Mouse (Mus musculus) heart, embryonic 16.5 days (tissue): Measurements from ENCODE around the gene Cpxm2. TPM values are rescaled to one million over a fixed set of nuclear protein-coding genes. Genes with fewer than 3 reads are reported as not detected.

ENCODE experiments used
- ATAC-seq: fragments of 200-750 bp; cut with Nextera tagmentation; replicated peaks from 2 replicates; pipeline ENCODE4 v1.8.0; 2017; ENCODE audit warnings: moderate number of reproducible peaks; ENCODE audit not compliant: insufficient read depth, low FRiP score; ENCODE audit errors: extremely low read depth
- H3K27ac ChIP-seq: fragments of 300-500 bp; sonication (generic); 2 replicates; pipeline ENCODE4 v1.5.1; 2014; ENCODE audit warnings: mild to moderate bottlenecking, low read length, control low read depth, moderate library complexity
- H3K27me3 ChIP-seq: fragments of 300-500 bp; sonication (generic); 2 replicates; pipeline ENCODE4 v1.6.1; 2014; ENCODE audit warnings: low read length, mixed read lengths; ENCODE audit not compliant: control insufficient read depth, insufficient read depth
- H3K36me3 ChIP-seq: fragments of 300-500 bp; sonication (generic); 2 replicates; pipeline ENCODE4 v1.6.1; 2014; ENCODE audit not compliant: control insufficient read depth, insufficient read depth
- H3K4me1 ChIP-seq: fragments of 300-500 bp; sonication (generic); 2 replicates; pipeline ENCODE4 v1.6.1; 2014; ENCODE audit warnings: low read length, mixed read lengths; ENCODE audit not compliant: control insufficient read depth, insufficient read depth
- H3K4me2 ChIP-seq: fragments of 300-500 bp; sonication (generic); 2 replicates; pipeline ENCODE4 v1.6.1; 2014; ENCODE audit warnings: low read depth, mild to moderate bottlenecking, control low read depth, low read length
- H3K4me3 ChIP-seq: fragments of 300-500 bp; sonication (generic); 2 replicates; pipeline ENCODE4 v1.5.1; 2014; ENCODE audit warnings: mild to moderate bottlenecking, control low read depth, low read length
- H3K9ac ChIP-seq: fragments of 300-500 bp; sonication (generic); 2 replicates; pipeline ENCODE4 v1.6.1; 2014; ENCODE audit warnings: low read length, control low read depth
- H3K9me3 ChIP-seq: fragments of 300-500 bp; sonication (generic); replicated peaks from 2 replicates; pipeline ENCODE4 v1.6.1; 2016; ENCODE audit warnings: low read length; ENCODE audit not compliant: control insufficient read depth
- WGBS: fragments of 180-500 bp; shearing (Covaris S2); extraction: QIAGEN DNeasy Blood & Tissue Kit; methylation state at CpG from one replicate; pipeline ENCODE4 v1.1.7; 2014; 5-methylcytosine and 5-hydroxymethylcytosine counted together
- polyA plus RNA-seq: library from polyadenylated mRNA; unstranded; fragments of >200 nt; fragmentation: Nextera tagmentation; extraction: Ambion mirVana; gene quantifications from 2 replicates; pipeline ENCODE4 v1.2.1, GENCODE M21; 2015

Cpxm2 gene
- polyA plus RNA-seq, 1 experiment from 2014 or later: 0.75 TPM

DNA sequence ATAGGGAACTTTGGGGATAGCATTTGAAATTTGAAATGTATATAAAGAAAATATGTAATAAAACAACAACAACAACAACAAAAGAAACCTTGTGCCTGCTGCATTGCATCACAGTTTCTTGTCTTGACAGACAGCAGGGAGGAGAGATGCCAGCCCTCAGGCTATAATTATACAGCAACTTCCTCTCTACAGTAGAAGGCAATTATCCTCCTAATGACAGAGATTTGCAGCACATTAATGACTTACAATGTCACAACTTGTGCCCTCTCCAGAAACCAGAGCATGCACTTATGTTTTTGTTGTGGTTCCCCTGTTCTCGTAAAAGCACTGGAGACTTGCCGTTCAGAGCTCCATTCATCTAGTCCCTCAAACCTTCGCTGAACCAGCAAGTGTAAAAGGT is 44.2 kb downstream of the Cpxm2 start:
- Histone ChIP-seq H3K36me3 (no peaks in the 10 kb centered on the region), H3K9ac (no peak overlapping the region), H3K27me3 (no peaks in the 10 kb centered on the region), H3K9me3 (no peaks in the 10 kb centered on the region), H3K4me3 (no peak overlapping the region), H3K4me2 (no peak overlapping the region), H3K27ac (no peak overlapping the region), H3K4me1 (no peaks in the 10 kb centered on the region)
- WGBS: 80% methylated on average over 3 of the region's 3 CpGs
- ATAC-seq: no peak

DNA sequence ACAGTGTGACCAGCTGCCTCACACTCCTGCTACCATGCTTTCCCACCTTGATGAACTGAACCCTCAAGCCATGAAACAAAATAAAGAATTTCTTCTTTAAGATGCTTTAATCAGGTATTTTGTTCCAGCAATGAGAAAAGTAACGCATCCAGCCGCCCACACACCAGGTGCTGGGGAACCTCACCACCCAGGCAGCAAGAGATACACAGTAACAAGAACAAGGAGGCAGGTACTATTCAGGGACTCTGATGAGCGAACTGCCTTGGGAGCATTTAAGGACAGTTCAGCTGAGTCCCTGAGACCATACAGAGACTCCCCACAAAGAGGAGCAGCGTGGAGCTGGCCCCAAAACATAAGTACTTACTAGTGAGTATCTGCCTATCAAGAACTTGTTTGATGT is 47.6 kb downstream of the Cpxm2 start:
- no peaks in the 10 kb centered on the region for H3K9me3 ChIP-seq
- H3K4me2 ChIP-seq: no peak overlapping the region
- H3K27ac ChIP-seq: no peak overlapping the region
- no peak overlapping the region for H3K4me3 ChIP-seq
- H3K36me3 ChIP-seq: no peaks in the 10 kb centered on the region
- no peaks in the 10 kb centered on the region for H3K27me3 ChIP-seq
- WGBS: 76% methylated on average over 4 of the region's 4 CpGs
- no peaks in the 10 kb centered on the region for H3K4me1 ChIP-seq
- no peak for ATAC-seq
- no peak overlapping the region for H3K9ac ChIP-seq

DNA sequence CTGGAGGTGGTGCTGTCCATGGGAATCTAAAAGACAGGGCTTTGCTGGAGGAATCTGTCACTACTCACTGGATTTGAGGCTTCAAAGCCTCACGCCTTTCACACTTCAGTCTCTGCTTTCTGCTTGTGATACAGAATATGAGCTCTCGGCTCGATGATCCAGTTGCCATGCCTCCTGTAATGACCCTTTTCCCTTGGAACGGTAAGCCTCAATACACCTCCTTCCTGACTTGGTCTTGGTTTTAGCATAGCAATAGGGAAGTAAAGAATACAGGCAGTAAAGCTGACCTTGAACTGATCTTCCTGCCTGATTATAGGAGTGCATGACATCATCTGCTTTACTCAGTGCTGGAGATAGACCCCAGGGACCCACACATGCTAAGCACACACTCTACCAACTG is 49.2 kb downstream of the Cpxm2 start:
- no peak for ATAC-seq
- Histone ChIP-seq H3K27me3 (no peaks in the 10 kb centered on the region), H3K9me3 (no peaks in the 10 kb centered on the region), H3K9ac (no peak overlapping the region), H3K36me3 (no peaks in the 10 kb centered on the region), H3K4me2 (no peak overlapping the region), H3K4me1 (no peaks in the 10 kb centered on the region), H3K4me3 (no peak overlapping the region), H3K27ac (no peak overlapping the region)
- WGBS: 69% methylated on average over 4 of the region's 4 CpGs

- ATAC-seq: no peak
- Histone ChIP-seq H3K4me3 (no peak overlapping the region), H3K4me1 (no peaks in the 10 kb centered on the region), H3K27me3 (no peaks in the 10 kb centered on the region), H3K27ac (no peak overlapping the region), H3K9me3 (no peaks in the 10 kb centered on the region), H3K9ac (no peak overlapping the region), H3K4me2 (no peak overlapping the region), H3K36me3 (no peaks in the 10 kb centered on the region)
- 36% methylated on average over 4 of the region's 4 CpGs for WGBS
Measured at GRCm38 (mm10) chr7:132098441-132098840, 56.1 kb downstream of the Cpxm2 start.

- Histone ChIP-seq H3K27ac (no peak overlapping the region), H3K27me3 (no peaks in the 10 kb centered on the region), H3K4me3 (no peak overlapping the region), H3K9me3 (no peaks in the 10 kb centered on the region), H3K4me2 (no peak overlapping the region), H3K4me1 (no peaks in the 10 kb centered on the region), H3K36me3 (no peaks in the 10 kb centered on the region), H3K9ac (no peak overlapping the region)
- no peak for ATAC-seq
- 53% methylated on average over 7 of the region's 7 CpGs for WGBS
Measured at GRCm38 (mm10) chr7:132094666-132095065, 59.9 kb downstream of the Cpxm2 start.

GRCm38 (mm10) chr7:132091551-132091950 is 63.0 kb downstream of the Cpxm2 start:
- 85% methylated on average over 7 of the region's 7 CpGs for WGBS

DNA sequence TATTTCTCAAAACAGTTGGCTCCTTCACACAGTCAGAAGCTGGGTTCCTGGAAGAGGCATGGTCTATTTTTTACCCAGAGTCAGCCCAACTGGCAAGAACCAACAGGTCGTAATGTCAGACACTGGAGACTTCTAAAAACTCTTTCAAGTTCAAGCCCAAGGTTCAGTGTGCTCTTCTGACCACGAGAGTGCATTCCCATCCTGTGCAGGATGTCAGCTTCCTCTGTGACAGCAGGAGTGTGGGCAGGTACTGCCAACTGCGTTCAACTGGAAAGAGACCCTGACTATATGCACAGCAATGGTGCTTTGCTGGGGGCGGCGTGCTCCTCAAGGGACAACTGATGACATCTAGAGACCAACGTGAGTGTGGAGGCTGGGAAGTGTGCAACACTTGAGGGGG is 65.9 kb downstream of the Cpxm2 start:
- no peaks in the 10 kb centered on the region for H3K4me1 ChIP-seq
- no peak overlapping the region for H3K4me3 ChIP-seq
- no peak overlapping the region for H3K4me2 ChIP-seq
- WGBS: 56% methylated on average over 6 of the region's 6 CpGs
- H3K9me3 ChIP-seq: 0 out of 2 replicates have a peak, but pooled peaks cover 2% of the 10 kb centered on the region
- no peaks in the 10 kb centered on the region for H3K36me3 ChIP-seq
- no peaks in the 10 kb centered on the region for H3K27me3 ChIP-seq
- ATAC-seq: no peak
- no peak overlapping the region for H3K27ac ChIP-seq
- no peak overlapping the region for H3K9ac ChIP-seq

More at GRCm38 (mm10) chr7:132091551-132091950, 63.0 kb downstream of the Cpxm2 start:
- Histone ChIP-seq H3K9ac (no peak overlapping the region), H3K27ac (no peak overlapping the region), H3K36me3 (no peaks in the 10 kb centered on the region), H3K4me2 (no peak overlapping the region), H3K4me3 (no peak overlapping the region), H3K27me3 (no peaks in the 10 kb centered on the region), H3K9me3 (no peaks in the 10 kb centered on the region), H3K4me1 (no peaks in the 10 kb centered on the region)
- ATAC-seq: no peak

GRCm38 (mm10) chr7:132088181-132088580 is 66.4 kb downstream of the Cpxm2 start:
- no peak for ATAC-seq
- H3K27ac ChIP-seq: no peak overlapping the region
- H3K4me2 ChIP-seq: no peak overlapping the region
- no peaks in the 10 kb centered on the region for H3K36me3 ChIP-seq
- no peaks in the 10 kb centered on the region for H3K4me1 ChIP-seq
- 0 out of 2 replicates have a peak, but pooled peaks cover 2% of the 10 kb centered on the region for H3K9me3 ChIP-seq
- 68% methylated on average over 4 of the region's 4 CpGs for WGBS
- H3K9ac ChIP-seq: no peak overlapping the region
- H3K4me3 ChIP-seq: no peak overlapping the region
- no peaks in the 10 kb centered on the region for H3K27me3 ChIP-seq

DNA sequence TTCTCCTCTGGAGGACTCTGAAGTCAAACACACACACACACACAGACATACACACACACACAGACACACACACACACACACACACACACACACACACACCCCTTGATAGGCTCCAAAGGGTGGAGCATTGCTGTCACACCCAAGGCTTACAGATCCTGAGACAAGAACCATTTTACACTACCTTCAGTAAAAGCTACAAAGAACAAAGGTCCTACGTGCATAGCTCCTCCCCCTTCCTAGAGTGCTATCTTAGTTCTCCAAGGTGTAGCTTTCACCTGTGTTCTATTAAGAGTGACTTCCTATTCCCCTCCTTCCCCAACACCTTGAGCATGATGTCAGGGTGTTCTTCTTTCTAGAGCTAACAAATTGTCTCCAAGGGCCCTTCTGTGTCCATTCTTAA is 78.7 kb downstream of the Cpxm2 start:
- 55% methylated on average over 1 of the region's 1 CpGs for WGBS
- H3K27ac ChIP-seq: no peak overlapping the region
- no peaks in the 10 kb centered on the region for H3K4me1 ChIP-seq
- no peak overlapping the region for H3K9ac ChIP-seq
- no peak overlapping the region for H3K4me3 ChIP-seq
- no peaks in the 10 kb centered on the region for H3K27me3 ChIP-seq
- ATAC-seq: no peak
- no peak overlapping the region for H3K4me2 ChIP-seq
- 0 out of 2 replicates have a peak, but pooled peaks cover 3% of the 10 kb centered on the region for H3K9me3 ChIP-seq
- H3K36me3 ChIP-seq: no peaks in the 10 kb centered on the region

DNA sequence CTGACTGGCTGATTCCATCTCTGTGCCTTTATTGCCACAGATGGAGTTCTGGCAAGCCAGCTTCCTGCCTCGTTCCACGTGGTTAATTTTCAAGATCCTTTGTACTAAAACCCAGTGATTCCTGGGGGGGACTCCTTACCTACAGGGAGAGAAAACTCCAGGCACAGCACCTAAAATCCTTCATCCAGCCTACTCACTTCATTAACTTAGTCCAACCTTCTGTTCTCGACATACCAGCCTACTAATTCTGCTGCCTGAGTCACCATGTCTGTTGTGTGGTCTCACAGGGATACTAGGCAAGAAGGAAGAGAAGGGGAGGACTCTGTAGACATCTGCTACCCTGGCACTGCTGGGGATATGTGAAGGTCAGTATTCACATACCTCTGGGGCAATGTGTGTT is 80.0 kb downstream of the Cpxm2 start:
- Histone ChIP-seq H3K27ac (no peak overlapping the region), H3K4me3 (no peak overlapping the region), H3K9ac (no peak overlapping the region), H3K36me3 (no peaks in the 10 kb centered on the region), H3K4me1 (no peaks in the 10 kb centered on the region), H3K4me2 (no peak overlapping the region), H3K27me3 (no peaks in the 10 kb centered on the region), H3K9me3 (0 out of 2 replicates have a peak, but pooled peaks cover 3% of the 10 kb centered on the region)
- ATAC-seq: no peak
- 68% methylated on average over 3 of the region's 3 CpGs for WGBS
